Mouse (Mus musculus) thymus, postnatal 14 days (tissue): ENCODE results near the gene Oas2.
"Not testable (repeated sequence)": the region's sequence is repeated elsewhere in the genome, so short reads cannot be mapped to it uniquely, and the experiment has no call there.

Source experiments
- DNase-seq: peaks from one replicate; pipeline ENCODE4 v3.0.0; 2021

The Oas2 gene

GRCm38 (mm10) chr5:120749688-120750087, at the start of gene Oas2:
TSS of gene Oas2 (minus strand) at chr5:120749853.
- DNase-seq = no peak

GRCm38 (mm10) chr5:120798943-120799342, 49.3 kb upstream of the Oas2 start:
- not testable (repeated sequence) for DNase-seq

- not testable (repeated sequence) for DNase-seq
Measured at GRCm38 (mm10) chr5:120798147-120798546, 48.5 kb upstream of the Oas2 start.

GRCm38 (mm10) chr5:120795480-120796034, 45.9 kb upstream of the Oas2 start, which contains the start of gene Oas1e:
TSS of gene Oas1e (minus strand) at chr5:120795530.
- DNase-seq = not testable (repeated sequence)

GRCm38 (mm10) chr5:120793043-120793442, 43.4 kb upstream of the Oas2 start:
- DNase-seq = peak; percentile 52

- DNase-seq = no peak
Measured at GRCm38 (mm10) chr5:120787042-120787441, 37.4 kb upstream of the Oas2 start.

- DNase-seq = no peak
Measured at GRCm38 (mm10) chr5:120782446-120782845, 32.8 kb upstream of the Oas2 start.

- DNase-seq = no peak
Measured at GRCm38 (mm10) chr5:120781646-120782045, 32.0 kb upstream of the Oas2 start.

GRCm38 (mm10) chr5:120779922-120780321, 30.3 kb upstream of the Oas2 start:
- DNase-seq = no peak

- peak; percentile 40 for DNase-seq
Measured at GRCm38 (mm10) chr5:120778941-120779340, 29.3 kb upstream of the Oas2 start.

- DNase-seq = no peak
Measured at GRCm38 (mm10) chr5:120777478-120777877, 27.8 kb upstream of the Oas2 start, which contains the start of gene Oas3. TSS of gene Oas3 (minus strand) at chr5:120777661.

- DNase-seq = no peak
Measured at GRCm38 (mm10) chr5:120776801-120777200, 27.1 kb upstream of the Oas2 start.

- DNase-seq = peak; percentile 76
Measured at GRCm38 (mm10) chr5:120775287-120775985, 25.8 kb upstream of the Oas2 start.

GRCm38 (mm10) chr5:120769396-120769795, 19.7 kb upstream of the Oas2 start:
- DNase-seq = no peak

GRCm38 (mm10) chr5:120765010-120765409, 15.4 kb upstream of the Oas2 start:
- DNase-seq = no peak

GRCm38 (mm10) chr5:120761901-120762300, 12.2 kb upstream of the Oas2 start:
- DNase-seq = no peak

- DNase-seq = no peak
Measured at GRCm38 (mm10) chr5:120754215-120754614, 4.6 kb upstream of the Oas2 start.

- no peak for DNase-seq
Measured at GRCm38 (mm10) chr5:120752786-120753185, 3.1 kb upstream of the Oas2 start.

- no peak for DNase-seq
Measured at GRCm38 (mm10) chr5:120751206-120751605, 1.6 kb upstream of the Oas2 start.

- peak; percentile 63 for DNase-seq
Measured at GRCm38 (mm10) chr5:120746451-120746850, 3.2 kb downstream of the Oas2 start.

- DNase-seq = peak; percentile 71
Measured at GRCm38 (mm10) chr5:120742125-120742524, 7.5 kb downstream of the Oas2 start.

GRCm38 (mm10) chr5:120734380-120734990, 15.2 kb downstream of the Oas2 start:
- no peak for DNase-seq

- no peak for DNase-seq
Measured at GRCm38 (mm10) chr5:120733696-120734095, 16.0 kb downstream of the Oas2 start.

GRCm38 (mm10) chr5:120732740-120733139, 16.9 kb downstream of the Oas2 start:
- no peak for DNase-seq
